Mouse (Mus musculus) ES-E14 (cell line): Measurements from ENCODE around the gene Ptcd2.
"Not testable (repeated sequence)": the region's sequence is repeated elsewhere in the genome, so short reads cannot be mapped to it uniquely, and the experiment has no call there.

Source experiments
- CHD2 ChIP-seq: IDR thresholded peaks from 2 replicates; pipeline ENCODE4 v1.6.1; 2014; ENCODE audit warnings: mild to moderate bottlenecking, low read depth, low read length, inconsistent platforms
- HCFC1 ChIP-seq: IDR thresholded peaks from 2 replicates; pipeline ENCODE4 v1.6.1; 2012; ENCODE audit warnings: low read length, inconsistent platforms, borderline replicate concordance; ENCODE audit not compliant: insufficient read depth
- ZC3H11A ChIP-seq: IDR thresholded peaks from 2 replicates; pipeline ENCODE4 v1.6.1; 2012; ENCODE audit warnings: low read depth, mild to moderate bottlenecking, inconsistent platforms, low read length, borderline replicate concordance

GRCm38 (mm10) chr13:99324337-99324685, 20.2 kb downstream of the Ptcd2 start:
- not testable (repeated sequence) for TF ChIP-seq ZC3H11A, CHD2, HCFC1
